Mouse (Mus musculus) liver, embryonic 11.5 days (tissue): ENCODE results near the gene Scmh1. TPM values are rescaled to one million over a fixed set of nuclear protein-coding genes. Genes with fewer than 3 reads are reported as not detected.
"Not testable (repeated sequence)": the region's sequence is repeated elsewhere in the genome, so short reads cannot be mapped to it uniquely, and the experiment has no call there.

Experiments used
- ATAC-seq: fragments of 200-750 bp; cut with Nextera tagmentation; replicated peaks from 2 replicates; pipeline ENCODE4 v1.8.0; 2017; ENCODE audit warnings: moderate number of reproducible peaks, mild to moderate bottlenecking, moderate TSS enrichment, moderate library complexity; ENCODE audit not compliant: low FRiP score
- DNase-seq: peaks from one replicate; pipeline ENCODE4 v3.0.0-alpha.2; 2017; ENCODE audit warnings: low spot score
- H3K27ac ChIP-seq: fragments of 300-500 bp; sonication (generic); 2 replicates; pipeline ENCODE4 v1.5.1; 2014; ENCODE audit warnings: mild to moderate bottlenecking, low read depth, low read length, control low read depth
- H3K27me3 ChIP-seq: fragments of 300-500 bp; sonication (generic); replicated peaks from 2 replicates; pipeline ENCODE4 v1.6.1; 2014; ENCODE audit warnings: low read length, mixed read lengths; ENCODE audit not compliant: control insufficient read depth, insufficient read depth
- H3K36me3 ChIP-seq: fragments of 300-500 bp; sonication (generic); 2 replicates; pipeline ENCODE4 v1.6.1; 2014; ENCODE audit warnings: mild to moderate bottlenecking, low read length, moderate library complexity, mixed read lengths; ENCODE audit not compliant: control insufficient read depth, insufficient read depth
- H3K4me1 ChIP-seq: fragments of 300-500 bp; sonication (generic); replicated peaks from 2 replicates; pipeline ENCODE4 v1.6.1; 2014; ENCODE audit warnings: low read length, mixed read lengths; ENCODE audit not compliant: control insufficient read depth, insufficient read depth
- H3K4me2 ChIP-seq: fragments of 300-500 bp; sonication (generic); 2 replicates; pipeline ENCODE4 v1.6.1; 2014; ENCODE audit warnings: mild to moderate bottlenecking, control low read depth, moderate library complexity
- H3K4me3 ChIP-seq: fragments of 300-500 bp; sonication (generic); 2 replicates; pipeline ENCODE4 v1.5.1; 2014; ENCODE audit warnings: low read depth, low read length, control low read depth
- H3K9ac ChIP-seq: fragments of 300-500 bp; sonication (generic); 2 replicates; pipeline ENCODE4 v1.6.1; 2014; ENCODE audit warnings: low read depth, low read length, control low read depth
- H3K9me3 ChIP-seq: fragments of 300-500 bp; sonication (generic); 2 replicates; pipeline ENCODE4 v1.6.1; 2016; ENCODE audit warnings: low read length, inconsistent platforms, mixed read lengths; ENCODE audit not compliant: control insufficient read depth
- WGBS: fragments of 180-500 bp; shearing (Covaris S2); extraction: QIAGEN DNeasy Blood & Tissue Kit; methylation state at CpG from one replicate; pipeline ENCODE4 v1.1.7; 2014; 5-methylcytosine and 5-hydroxymethylcytosine counted together
- polyA plus RNA-seq: library from polyadenylated mRNA; unstranded; fragments of >200 nt; fragmentation: Nextera tagmentation; extraction: Ambion mirVana; gene quantifications from 2 replicates; pipeline ENCODE4 v1.2.1, GENCODE M21; 2014

Scmh1 gene
- polyA plus RNA-seq, 1 experiment from 2014 or later: 33.8 TPM

- Histone ChIP-seq H3K36me3 (no peaks in the 10 kb centered on the region), H3K9ac (no peak overlapping the region), H3K27ac (no peak overlapping the region), H3K9me3 (no peaks in the 10 kb centered on the region), H3K4me3 (no peak overlapping the region), H3K4me1 (peaks cover 2% of the 10 kb centered on the region; the same call in 1 of the 2 replicates), H3K4me2 (no peak overlapping the region), H3K27me3 (no peaks in the 10 kb centered on the region)
- ATAC-seq (peak; percentile 73), DNase-seq (no peak)
- 39% methylated on average over 3 of the region's 3 CpGs for WGBS
These were observed 12.3 kb upstream of the Scmh1 start for GRCm38 (mm10) chr4:120392748-120393147.

GRCm38 (mm10) chr4:120400251-120400650 lies 4.8 kb upstream of the Scmh1 start:
- ATAC-seq (no peak), DNase-seq (no peak)
- Histone ChIP-seq H3K36me3 (no peaks in the 10 kb centered on the region), H3K4me3 (no peak overlapping the region), H3K9me3 (no peaks in the 10 kb centered on the region), H3K4me2 (no peak overlapping the region), H3K4me1 (peaks cover 10% of the 10 kb centered on the region), H3K27ac (no peak overlapping the region), H3K27me3 (no peaks in the 10 kb centered on the region), H3K9ac (no peak overlapping the region)
- WGBS: 88% methylated on average over 3 of the region's 3 CpGs

GRCm38 (mm10) chr4:120402105-120402504 lies 3.0 kb upstream of the Scmh1 start:
- ATAC-seq, DNase-seq, H3K27ac ChIP-seq, H3K36me3 ChIP-seq, H3K9me3 ChIP-seq, H3K4me3 ChIP-seq, H3K27me3 ChIP-seq, H3K4me2 ChIP-seq, H3K9ac ChIP-seq: not testable (repeated sequence)
- H3K4me1 ChIP-seq: peaks cover 21% of the 10 kb centered on the region

- no peaks in the 10 kb centered on the region for H3K36me3 ChIP-seq
- ATAC-seq: no peak
These were observed 834 bp upstream of the Scmh1 start for GRCm38 (mm10) chr4:120404247-120404646.

GRCm38 (mm10) chr4:120404778-120405143 lies 320 bp upstream of the Scmh1 start:
- ATAC-seq: no peak
- DNase-seq: no peak
- WGBS: 12% methylated on average over 17 of the region's 21 CpGs
- Histone ChIP-seq H3K27ac (peak overlapping the region; percentile 88; the same call in 1 of the 2 replicates), H3K36me3 (no peaks in the 10 kb centered on the region), H3K4me2 (peak overlapping the region; percentile 84), H3K9me3 (no peaks in the 10 kb centered on the region), H3K4me1 (peaks cover 27% of the 10 kb centered on the region), H3K27me3 (no peaks in the 10 kb centered on the region), H3K4me3 (peak overlapping the region; percentile 97), H3K9ac (peak overlapping the region; percentile 94)

More at GRCm38 (mm10) chr4:120404247-120404646, 834 bp upstream of the Scmh1 start:
- Histone ChIP-seq H3K4me3 (no peak overlapping the region), H3K4me2 (peak overlapping the region; percentile 84), H3K9ac (no peak overlapping the region), H3K9me3 (no peaks in the 10 kb centered on the region), H3K4me1 (peaks cover 27% of the 10 kb centered on the region), H3K27ac (no peak overlapping the region), H3K27me3 (no peaks in the 10 kb centered on the region)
- no peak for DNase-seq

GRCm38 (mm10) chr4:120405806-120406638 lies 941 bp downstream of the Scmh1 start:
- Histone ChIP-seq H3K4me3 (peak overlapping the region; percentile 97), H3K27ac (peak overlapping the region; percentile 88), H3K4me1 (peaks cover 27% of the 10 kb centered on the region), H3K36me3 (no peaks in the 10 kb centered on the region), H3K9ac (peak overlapping the region; percentile 94), H3K9me3 (no peaks in the 10 kb centered on the region), H3K4me2 (peak overlapping the region; percentile 84), H3K27me3 (no peaks in the 10 kb centered on the region)
- DNase-seq: no peak
- peak; percentile 55 for ATAC-seq
- WGBS: 2% methylated on average over 25 of the region's 25 CpGs

- DNase-seq: no peak
- Histone ChIP-seq H3K9ac (no peak overlapping the region), H3K27ac (peak overlapping the region; percentile 88), H3K4me3 (peak overlapping the region; percentile 97), H3K36me3 (no peaks in the 10 kb centered on the region), H3K4me1 (peaks cover 26% of the 10 kb centered on the region), H3K27me3 (no peaks in the 10 kb centered on the region), H3K4me2 (peak overlapping the region; percentile 84), H3K9me3 (no peaks in the 10 kb centered on the region)
- 39% methylated on average over 3 of the region's 3 CpGs for WGBS
- no peak for ATAC-seq
These were observed 1.7 kb downstream of the Scmh1 start for GRCm38 (mm10) chr4:120406639-120407273.

GRCm38 (mm10) chr4:120418053-120418452 lies 13.0 kb downstream of the Scmh1 start:
- peaks cover 9% of the 10 kb centered on the region; the same call in 1 of the 2 replicates for H3K4me1 ChIP-seq
- ATAC-seq (no peak), DNase-seq (no peak)
- H3K4me2 ChIP-seq: no peak overlapping the region
- no peaks in the 10 kb centered on the region for H3K9me3 ChIP-seq
- no peak overlapping the region for H3K4me3 ChIP-seq
- no peaks in the 10 kb centered on the region for H3K27me3 ChIP-seq
- WGBS: 75% methylated on average over 4 of the region's 4 CpGs
- no peaks in the 10 kb centered on the region for H3K36me3 ChIP-seq
- no peak overlapping the region for H3K27ac ChIP-seq
- no peak overlapping the region for H3K9ac ChIP-seq

GRCm38 (mm10) chr4:120420193-120420592 lies 15.1 kb downstream of the Scmh1 start:
- Histone ChIP-seq H3K4me1 (peaks cover 9% of the 10 kb centered on the region; the same call in 1 of the 2 replicates), H3K4me2 (no peak overlapping the region), H3K4me3 (no peak overlapping the region), H3K9me3 (no peaks in the 10 kb centered on the region), H3K9ac (no peak overlapping the region), H3K27ac (no peak overlapping the region), H3K27me3 (no peaks in the 10 kb centered on the region), H3K36me3 (no peaks in the 10 kb centered on the region)
- DNase-seq (no peak), ATAC-seq (no peak)
